Mouse (Mus musculus): ENCODE measurements around the gene Epm2a. TPM values are rescaled to one million over a fixed set of nuclear protein-coding genes. Genes with fewer than 3 reads are reported as not detected.
A peak's percentile ranks its signal among the peaks of the same experiment; 100 is the strongest.

Epm2a gene
- polyA plus RNA-seq, 1 experiment: 23.0 TPM

DNA sequence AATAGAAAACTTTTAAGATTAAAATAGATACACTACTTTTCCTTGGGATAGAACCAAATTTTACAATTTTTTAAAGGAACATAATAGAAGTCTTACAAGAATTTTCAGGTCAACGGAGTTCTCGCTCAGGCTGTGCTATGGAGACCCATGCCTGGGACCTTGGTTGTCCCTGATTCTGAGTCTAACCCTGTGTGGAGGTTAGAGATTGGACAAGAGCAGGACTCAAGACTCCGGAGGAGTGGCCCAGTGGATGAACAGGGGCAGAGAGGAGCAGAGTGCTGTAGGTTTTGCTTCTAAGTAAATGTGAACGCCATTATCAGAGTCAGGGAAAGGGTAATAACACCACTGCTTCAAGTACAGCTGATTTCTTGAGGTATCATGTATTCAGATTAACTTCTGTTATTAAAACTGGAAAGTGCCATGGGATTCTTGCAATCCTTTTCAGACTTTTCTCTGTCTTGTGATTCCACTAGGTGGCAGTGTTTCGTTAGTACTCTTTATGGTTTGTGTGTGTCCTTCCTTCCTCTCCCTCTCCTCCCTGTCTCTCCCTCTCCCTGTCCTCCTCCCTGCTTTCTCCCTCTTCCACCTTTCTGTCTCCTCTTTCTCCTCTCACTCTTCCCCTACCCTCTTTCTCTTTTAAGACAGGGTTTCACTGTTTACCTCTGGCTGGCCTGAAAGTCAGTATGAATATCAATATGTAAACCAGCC lies 18.9 kb downstream of the Epm2a start:
- Histone ChIP-seq H3K4me1 (ENCODE audit: control insufficient read depth, insufficient read depth, low read length) (no peaks in the 10 kb centered on the region), H3K27ac (ENCODE audit: insufficient read depth, low read length) (no peak overlapping the region), H3K4me3 (replicated peaks; ENCODE audit: insufficient read depth, low read depth, low read length) (no peak overlapping the region), H3K27me3 (ENCODE audit: control insufficient read depth, insufficient read depth, low read length) (no peaks in the 10 kb centered on the region)
- 64% methylated on average over 5 of the region's 5 CpGs for WGBS
- TF ChIP-seq POLR2A (IDR thresholded peaks at IDR 0.05; ENCODE audit: borderline replicate concordance, insufficient read depth, low read length): no peak
- TF ChIP-seq CTCF (IDR thresholded peaks at IDR 0.05; ENCODE audit: borderline replicate concordance, insufficient read depth, low read depth, low read length): peak; percentile 52
- DNase-seq: peak in 1 of 2 experiments; percentile 39

DNA sequence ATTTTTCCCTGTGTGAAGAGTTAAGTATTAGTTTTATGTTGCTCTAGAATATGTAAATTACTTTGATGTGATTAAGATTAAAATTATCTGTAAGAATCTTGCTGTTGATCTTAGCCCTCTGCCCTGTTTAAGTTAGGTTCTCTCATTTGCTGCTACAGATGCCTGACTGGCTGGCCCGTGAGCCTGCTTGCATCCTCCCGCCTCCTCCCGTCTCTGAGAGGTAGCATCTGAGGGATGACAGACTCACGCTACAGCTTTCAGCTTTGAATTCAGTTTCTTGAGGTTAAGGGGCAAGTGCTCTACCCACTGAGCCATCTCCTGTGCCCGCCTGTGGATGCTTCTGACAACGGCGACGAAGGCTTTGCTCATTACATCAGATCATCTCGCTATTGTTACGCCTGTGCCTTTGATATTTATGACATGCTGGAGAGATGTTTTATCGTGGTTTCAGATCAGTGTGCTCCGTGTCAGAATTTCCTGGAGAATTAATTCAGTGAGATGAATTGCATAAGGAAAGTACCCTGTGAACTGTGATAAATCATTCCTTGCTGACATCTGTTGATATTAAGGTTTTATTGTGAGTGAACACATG lies 19.8 kb downstream of the Epm2a start:
- no peak for TF ChIP-seq CTCF (IDR thresholded peaks at IDR 0.05; ENCODE audit: borderline replicate concordance, insufficient read depth, low read depth, low read length)
- TF ChIP-seq POLR2A (IDR thresholded peaks at IDR 0.05; ENCODE audit: borderline replicate concordance, insufficient read depth, low read length): no peak
- no peak for DNase-seq

DNA sequence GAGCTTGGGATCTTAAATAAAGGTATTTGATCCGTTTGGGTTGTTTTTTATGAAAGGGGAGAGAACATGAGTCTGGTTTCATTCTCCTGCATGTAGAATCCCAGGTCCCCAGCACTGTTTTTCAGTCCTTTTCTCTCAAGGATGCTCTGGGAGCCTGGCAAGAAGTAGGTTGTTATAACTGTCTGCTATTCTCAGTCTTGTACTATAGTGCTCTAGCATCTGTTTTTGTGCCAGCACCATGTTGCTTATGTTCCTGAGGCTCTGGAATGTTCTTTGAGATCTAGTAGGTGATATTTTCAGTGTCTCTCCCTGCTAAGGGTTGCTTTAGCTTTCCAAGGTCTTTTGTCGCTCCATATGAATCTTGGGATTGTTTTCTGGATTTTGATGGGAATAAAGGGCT lies 38.1 kb downstream of the Epm2a start:
- 81% methylated on average over 2 of the region's 2 CpGs for WGBS
- Histone ChIP-seq H3K4me3 (replicated peaks; ENCODE audit: insufficient read depth, low read depth, low read length) (no peak overlapping the region), H3K4me1 (ENCODE audit: control insufficient read depth, insufficient read depth, low read length) (no peaks in the 10 kb centered on the region), H3K27me3 (ENCODE audit: control insufficient read depth, insufficient read depth, low read length) (no peaks in the 10 kb centered on the region), H3K27ac (ENCODE audit: insufficient read depth, low read length) (no peak overlapping the region)
- DNase-seq: no peak
- no peak for TF ChIP-seq CTCF (IDR thresholded peaks at IDR 0.05; ENCODE audit: borderline replicate concordance, insufficient read depth, low read depth, low read length)
- TF ChIP-seq POLR2A (IDR thresholded peaks at IDR 0.05; ENCODE audit: borderline replicate concordance, insufficient read depth, low read length): no peak

More for the DNA sequence above, 19.8 kb downstream of the Epm2a start:
- H3K27me3 ChIP-seq (ENCODE audit: control insufficient read depth, insufficient read depth, low read length): no peaks in the 10 kb centered on the region
- H3K27ac ChIP-seq (ENCODE audit: insufficient read depth, low read length): no peak overlapping the region
- no peaks in the 10 kb centered on the region for H3K4me1 ChIP-seq (ENCODE audit: control insufficient read depth, insufficient read depth, low read length)
- H3K4me3 ChIP-seq (replicated peaks; ENCODE audit: insufficient read depth, low read depth, low read length): no peak overlapping the region
- 80% methylated on average over 12 of the region's 12 CpGs for WGBS

DNA sequence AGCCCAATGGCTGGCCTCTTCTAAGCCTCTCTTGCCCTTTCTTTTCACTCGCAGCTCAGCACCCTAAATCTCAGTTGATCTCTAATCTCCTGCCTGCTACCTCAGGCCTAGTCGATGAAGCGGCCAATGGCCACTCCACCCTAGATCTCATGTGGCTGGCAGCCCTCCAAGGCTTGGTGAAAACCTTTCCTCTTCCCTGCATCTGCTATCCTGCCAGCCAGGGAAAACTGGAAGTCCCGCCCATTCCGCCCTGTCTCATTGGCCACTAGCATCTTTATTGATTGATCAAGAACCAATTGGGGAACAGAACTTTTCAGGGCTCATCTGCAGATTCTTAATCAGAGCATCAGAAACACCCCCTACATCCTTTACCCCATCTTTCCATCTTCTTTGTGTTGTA lies 67.7 kb downstream of the Epm2a start:
- TF ChIP-seq POLR2A (IDR thresholded peaks at IDR 0.05; ENCODE audit: borderline replicate concordance, insufficient read depth, low read length): no peak
- TF ChIP-seq CTCF (IDR thresholded peaks at IDR 0.05; ENCODE audit: borderline replicate concordance, insufficient read depth, low read depth, low read length): no peak
- no peak overlapping the region for H3K4me3 ChIP-seq (replicated peaks; ENCODE audit: insufficient read depth, low read depth, low read length)
- H3K27ac ChIP-seq (ENCODE audit: insufficient read depth, low read length): no peak overlapping the region
- whole genome bisulfite sequencing: 75% methylated on average over 5 of the region's 5 CpGs
- no peaks in the 10 kb centered on the region for H3K4me1 ChIP-seq (ENCODE audit: control insufficient read depth, insufficient read depth, low read length)
- no peaks in the 10 kb centered on the region for H3K27me3 ChIP-seq (ENCODE audit: control insufficient read depth, insufficient read depth, low read length)
- no peak for DNase-seq

DNA sequence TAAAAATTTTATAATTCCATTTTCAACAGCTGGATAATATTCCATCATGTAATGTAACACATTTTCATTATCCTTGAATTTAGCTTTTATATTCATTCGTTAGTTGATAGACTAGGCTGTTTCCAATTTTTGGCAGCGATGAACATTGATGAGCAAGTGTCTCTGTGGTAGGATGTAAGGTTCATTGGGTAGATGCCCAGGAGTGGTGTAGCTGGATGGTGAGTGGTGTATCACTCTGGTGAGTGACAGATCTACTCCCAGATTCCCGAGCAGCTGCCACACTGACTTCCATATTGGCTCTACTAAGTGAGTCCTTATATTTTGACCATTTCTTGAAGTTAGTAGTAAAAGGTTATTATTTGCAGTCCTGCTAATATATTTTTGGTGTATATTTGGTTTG lies 76.9 kb downstream of the Epm2a start:
- Histone ChIP-seq H3K27ac (ENCODE audit: insufficient read depth, low read length) (no peak overlapping the region), H3K4me1 (ENCODE audit: control insufficient read depth, insufficient read depth, low read length) (no peaks in the 10 kb centered on the region), H3K27me3 (ENCODE audit: control insufficient read depth, insufficient read depth, low read length) (no peaks in the 10 kb centered on the region), H3K4me3 (replicated peaks; ENCODE audit: insufficient read depth, low read depth, low read length) (no peak overlapping the region)
- TF ChIP-seq CTCF (IDR thresholded peaks at IDR 0.05; ENCODE audit: borderline replicate concordance, insufficient read depth, low read depth, low read length) (no peak), POLR2A (IDR thresholded peaks at IDR 0.05; ENCODE audit: borderline replicate concordance, insufficient read depth, low read length) (no peak)
- WGBS: 95% methylated on average over 3 of the region's 3 CpGs
- DNase-seq: no peak

DNA sequence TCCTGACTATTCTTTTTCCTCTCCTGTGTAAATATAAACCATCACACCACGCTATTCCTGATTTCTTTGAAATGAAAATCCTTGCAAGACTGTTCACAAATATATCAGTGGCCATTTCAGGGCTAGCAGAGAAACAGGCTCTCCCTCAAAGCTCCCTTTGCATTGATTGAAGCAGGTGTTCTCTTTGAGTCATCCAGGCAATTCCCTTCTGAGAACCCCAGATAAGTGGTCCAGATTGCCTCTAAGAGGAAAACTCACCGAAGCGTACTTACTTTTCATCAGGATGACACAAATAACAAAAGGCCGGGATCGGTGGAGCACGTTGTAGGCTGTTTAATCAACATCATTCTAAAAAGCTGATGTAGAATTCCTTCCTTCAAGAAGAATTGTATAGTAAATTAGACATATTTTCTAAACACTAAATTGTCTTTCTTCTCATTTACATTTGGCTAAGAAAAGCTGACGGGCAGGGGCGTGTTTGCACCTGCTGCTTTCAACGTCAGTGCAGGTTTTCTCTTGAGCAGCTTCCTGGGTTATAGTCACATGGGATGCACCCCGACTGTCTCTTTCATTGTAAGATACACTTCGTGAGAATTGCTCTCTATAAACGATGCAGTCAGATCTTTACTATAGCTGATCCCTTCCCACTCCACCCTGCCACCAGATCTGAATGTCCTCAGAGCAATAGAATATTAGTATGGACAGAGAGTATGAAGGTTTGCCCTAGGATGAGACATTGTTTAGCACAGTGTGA lies 86.0 kb downstream of the Epm2a start:
- H3K4me1 ChIP-seq (ENCODE audit: control insufficient read depth, insufficient read depth, low read length): no peaks in the 10 kb centered on the region
- no peak for DNase-seq
- no peak overlapping the region for H3K4me3 ChIP-seq (replicated peaks; ENCODE audit: insufficient read depth, low read depth, low read length)
- WGBS: 57% methylated on average over 12 of the region's 12 CpGs
- no peaks in the 10 kb centered on the region for H3K27me3 ChIP-seq (ENCODE audit: control insufficient read depth, insufficient read depth, low read length)
- TF ChIP-seq CTCF (IDR thresholded peaks at IDR 0.05; ENCODE audit: borderline replicate concordance, insufficient read depth, low read depth, low read length): no peak
- TF ChIP-seq POLR2A (IDR thresholded peaks at IDR 0.05; ENCODE audit: borderline replicate concordance, insufficient read depth, low read length): no peak
- no peak overlapping the region for H3K27ac ChIP-seq (ENCODE audit: insufficient read depth, low read length)

DNA sequence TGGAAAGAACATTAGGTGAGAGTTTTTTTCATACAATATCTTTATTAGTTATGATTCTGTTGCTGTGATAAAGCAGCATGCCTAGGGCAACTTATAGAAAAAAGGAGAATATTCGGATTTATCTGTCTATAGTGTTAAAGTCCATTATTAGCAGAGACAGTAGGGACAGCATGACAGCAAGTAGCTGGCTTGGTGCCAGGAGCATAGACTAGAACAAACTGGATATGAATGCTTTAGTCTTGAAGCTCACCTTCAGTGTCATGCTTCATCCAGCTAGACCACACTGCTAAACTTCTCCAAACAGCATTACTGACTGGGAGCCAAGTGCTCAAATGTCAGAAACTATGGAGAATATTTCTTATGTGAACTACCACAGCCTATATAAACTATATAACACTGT lies 93.8 kb downstream of the Epm2a start:
- peak in 1 of 2 experiments; percentile 38 for DNase-seq
- Histone ChIP-seq H3K27me3 (ENCODE audit: control insufficient read depth, insufficient read depth, low read length) (no peaks in the 10 kb centered on the region), H3K27ac (ENCODE audit: insufficient read depth, low read length) (no peak overlapping the region), H3K4me1 (ENCODE audit: control insufficient read depth, insufficient read depth, low read length) (0 out of 2 replicates have a peak, but pooled peaks cover 2% of the 10 kb centered on the region), H3K4me3 (replicated peaks; ENCODE audit: insufficient read depth, low read depth, low read length) (no peak overlapping the region)
- TF ChIP-seq POLR2A (IDR thresholded peaks at IDR 0.05; ENCODE audit: borderline replicate concordance, insufficient read depth, low read length) (no peak), CTCF (IDR thresholded peaks at IDR 0.05; ENCODE audit: borderline replicate concordance, insufficient read depth, low read depth, low read length) (no peak)
- 13% methylated on average over 1 of the region's 1 CpGs for WGBS
